Mouse (Mus musculus): ENCODE data around the gene Ccdc180. TPM values are rescaled to one million over a fixed set of nuclear protein-coding genes. Genes with fewer than 3 reads are reported as not detected.

Gene Ccdc180
- total and polyA plus RNA-seq, 3 experiments, result 0.20 TPM; not detected in 2

- TF ChIP-seq MYC (IDR thresholded peaks at IDR 0.05; ENCODE audit: low read depth, low read length), result peak; percentile 83; the same call in 1 of the 2 replicates
- no peak for TF ChIP-seq USF1 (IDR thresholded peaks at IDR 0.05; ENCODE audit: low read depth, low read length)
- TF ChIP-seq JUN (IDR thresholded peaks at IDR 0.05; ENCODE audit: insufficient read depth, low read depth, low read length), result no peak
- peak; percentile 33 to 78; a peak in 3 of 4 replicates for TF ChIP-seq CTCF (conservative IDR thresholded peaks at IDR 0.05 in 1 of 2, IDR thresholded peaks at IDR 0.05 in 1 of 2; ENCODE audit: low read depth in 2 of 2, low read length in 2 of 2)
- peak; percentile 86 for TF ChIP-seq MAX (IDR thresholded peaks at IDR 0.05; ENCODE audit: low read length)
- TF ChIP-seq CHD2 (IDR thresholded peaks at IDR 0.05; ENCODE audit: low read length), result no peak
- TF ChIP-seq HCFC1 (IDR thresholded peaks at IDR 0.05; ENCODE audit: low read depth, low read length), result peak; percentile 39
- TF ChIP-seq MEF2A (IDR thresholded peaks at IDR 0.05; ENCODE audit: borderline replicate concordance, low read depth, low read length), result no peak; the same call in 1 of the 2 replicates
- TF ChIP-seq MAZ (IDR thresholded peaks at IDR 0.05; ENCODE audit: low read depth, low read length), result no peak
- no peak for TF ChIP-seq ZNF384 (IDR thresholded peaks at IDR 0.05; ENCODE audit: low read depth, low read length)
- no peak for TF ChIP-seq POLR2AphosphoS2 (IDR thresholded peaks at IDR 0.05; ENCODE audit: low read depth, low read length)
Measured at GRCm38 (mm10) chr4:45971806-45972447, 81.8 kb downstream of the Ccdc180 start (continued).

- Histone ChIP-seq H3K9ac (ENCODE audit: insufficient read depth, low read depth) (0 out of 2 replicates have a peak overlapping the region, but pooled peaks have one; percentile 23), H3K27ac (ENCODE audit: insufficient read depth, low read depth) (no peak overlapping the region), H3K27me3 (replicated peaks) (peaks cover 33% of the 10 kb centered on the region), H3K79me2 (replicated peaks; ENCODE audit: control insufficient read depth, extremely low read depth, insufficient read depth, poor library complexity, severe bottlenecking) (no peaks in the 10 kb centered on the region), H3K36me3 (replicated peaks in 1 of 2; ENCODE audit: control insufficient read depth in 1 of 2, insufficient read depth in 1 of 2, low read length in 1 of 2) (no peaks in the 10 kb centered on the region), H3K4me2 (ENCODE audit: insufficient read depth, low read depth, poor library complexity, severe bottlenecking) (peak overlapping the region; percentile 86), H3K4me3 (replicated peaks in 1 of 3; ENCODE audit: low read depth in 2 of 3, low read length in 2 of 3, poor library complexity in 1 of 3) (peak overlapping the region; percentile 32 to 76 (median 76)), H3K4me1 (ENCODE audit: control insufficient read depth in 1 of 2, insufficient read depth in 2 of 2) (peaks cover 0 to 21% of the 10 kb centered on the region in 2 experiments; a peak in 3 of 4 replicates), H3K9me3 (replicated peaks; ENCODE audit: low read length) (no peaks in the 10 kb centered on the region)
- DNase-seq (ENCODE audit: extremely low read depth), result no peak
- TF ChIP-seq MAZ (IDR thresholded peaks at IDR 0.05; ENCODE audit: low read depth, low read length), result no peak
- peak; percentile 31; the same call in 1 of the 2 replicates for TF ChIP-seq ELF1 (IDR thresholded peaks at IDR 0.05; ENCODE audit: low read depth, low read length)
- TF ChIP-seq KAT2A (IDR thresholded peaks at IDR 0.05; ENCODE audit: insufficient replicate concordance, low read length), result no peak
- in situ Hi-C loops (cut with MboI; ENCODE audit: low pct_ligation_motif_present, low pct_unique_long_range_greater_than_20kb, low sequenced_read_pairs) (no loop called here), dilution Hi-C loops (cut with MboI; ENCODE audit: extremely low pct_ligation_motif_present, extremely low pct_unique_long_range_greater_than_20kb, low sequenced_read_pairs) (no loop called here)
Measured at GRCm38 (mm10) chr4:45972448-45972854, 82.3 kb downstream of the Ccdc180 start.

GRCm38 (mm10) chr4:45972951-45973350, 82.8 kb downstream of the Ccdc180 start:
- no peak for TF ChIP-seq JUND (conservative IDR thresholded peaks at IDR 0.05; ENCODE audit: low read depth, low read length)
- no peak for TF ChIP-seq HCFC1 (IDR thresholded peaks at IDR 0.05; ENCODE audit: low read depth, low read length)
- no peak for TF ChIP-seq POLR2A (IDR thresholded peaks at IDR 0.05; ENCODE audit: low read depth, low read length)
- TF ChIP-seq ZNF384 (IDR thresholded peaks at IDR 0.05; ENCODE audit: low read depth, low read length), result no peak
- TF ChIP-seq TBP (conservative IDR thresholded peaks at IDR 0.05; ENCODE audit: low read depth, low read length), result no peak

More at GRCm38 (mm10) chr4:45972951-45973350, 82.8 kb downstream of the Ccdc180 start:
- Histone ChIP-seq H3K36me3 (replicated peaks in 1 of 2; ENCODE audit: control insufficient read depth in 1 of 2, insufficient read depth in 1 of 2, low read length in 1 of 2) (no peaks in the 10 kb centered on the region), H3K9ac (ENCODE audit: insufficient read depth, low read depth) (no peak overlapping the region), H3K4me2 (ENCODE audit: insufficient read depth, low read depth, poor library complexity, severe bottlenecking) (peak overlapping the region; percentile 86; the same call in 1 of the 2 replicates), H3K79me2 (replicated peaks; ENCODE audit: control insufficient read depth, extremely low read depth, insufficient read depth, poor library complexity, severe bottlenecking) (no peaks in the 10 kb centered on the region), H3K9me3 (replicated peaks; ENCODE audit: low read length) (no peaks in the 10 kb centered on the region), H3K27ac (ENCODE audit: insufficient read depth, low read depth) (no peak overlapping the region), H3K27me3 (replicated peaks) (peaks cover 33% of the 10 kb centered on the region), H3K4me1 (ENCODE audit: control insufficient read depth in 1 of 2, insufficient read depth in 2 of 2) (peaks cover 0 to 16% of the 10 kb centered on the region in 2 experiments; a peak in 2 of 4 replicates), H3K4me3 (replicated peaks in 1 of 3; ENCODE audit: low read depth in 2 of 3, low read length in 2 of 3, poor library complexity in 1 of 3) (peak overlapping the region; percentile 32 to 76 (median 76))
- in situ Hi-C loops (cut with MboI; ENCODE audit: low pct_ligation_motif_present, low pct_unique_long_range_greater_than_20kb, low sequenced_read_pairs) (no loop called here), dilution Hi-C loops (cut with MboI; ENCODE audit: extremely low pct_ligation_motif_present, extremely low pct_unique_long_range_greater_than_20kb, low sequenced_read_pairs) (no loop called here)
- no peak for DNase-seq (ENCODE audit: extremely low read depth)

All from CH12.LX (cell line).